Mouse (Mus musculus) heart, embryonic 15.5 days (tissue): ENCODE measurements around the gene Atp8b2. TPM values are rescaled to one million over a fixed set of nuclear protein-coding genes. Genes with fewer than 3 reads are reported as not detected.

Experiments
- ATAC-seq: fragments of 200-750 bp; cut with Nextera tagmentation; replicated peaks from 2 replicates; pipeline ENCODE4 v1.8.0; 2017; ENCODE audit warnings: low read depth, moderate TSS enrichment; ENCODE audit not compliant: insufficient number of reproducible peaks, insufficient read depth, low FRiP score
- H3K27ac ChIP-seq: fragments of 300-500 bp; sonication (generic); 2 replicates; pipeline ENCODE4 v1.5.1; 2015; ENCODE audit warnings: mild to moderate bottlenecking, inconsistent platforms
- H3K27me3 ChIP-seq: fragments of 300-500 bp; sonication (generic); 2 replicates; pipeline ENCODE4 v1.6.1; 2015; ENCODE audit warnings: inconsistent platforms
- H3K36me3 ChIP-seq: fragments of 300-500 bp; sonication (generic); 2 replicates; pipeline ENCODE4 v1.6.1; 2015; ENCODE audit warnings: mild to moderate bottlenecking, inconsistent platforms
- H3K4me1 ChIP-seq: fragments of 300-500 bp; sonication (generic); replicated peaks from 2 replicates; pipeline ENCODE4 v1.6.1; 2015; ENCODE audit warnings: inconsistent platforms
- H3K4me2 ChIP-seq: fragments of 300-500 bp; sonication (generic); 2 replicates; pipeline ENCODE4 v1.6.1; 2015; ENCODE audit warnings: inconsistent platforms, mild to moderate bottlenecking, moderate library complexity
- H3K4me3 ChIP-seq: fragments of 300-500 bp; sonication (generic); 2 replicates; pipeline ENCODE4 v1.5.1; 2015; ENCODE audit warnings: mild to moderate bottlenecking, inconsistent platforms
- H3K9ac ChIP-seq: fragments of 300-500 bp; sonication (generic); 2 replicates; pipeline ENCODE4 v1.6.1; 2015; ENCODE audit warnings: mild to moderate bottlenecking, inconsistent platforms
- H3K9me3 ChIP-seq: fragments of 300-500 bp; sonication (generic); replicated peaks from 2 replicates; pipeline ENCODE4 v1.6.1; 2016; ENCODE audit warnings: inconsistent platforms
- WGBS: fragments of 180-500 bp; shearing (Covaris S2); methylation state at CpG from one replicate; pipeline ENCODE4 v1.1.7; 2015; ENCODE audit warnings: mixed read lengths; 5-methylcytosine and 5-hydroxymethylcytosine counted together
- microRNA-seq: library from miRNA; unstranded; fragments of <30 nt; microRNA quantifications from one replicate; pipeline ENCODE4, GENCODE M21; 2016
- polyA plus RNA-seq: library from polyadenylated mRNA; unstranded; fragments of >200 nt; fragmentation: Nextera tagmentation; extraction: Ambion mirVana; gene quantifications from 2 replicates; pipeline ENCODE4 v1.2.1, GENCODE M21; 2015

Atp8b2 gene
- polyA plus RNA-seq, 1 experiment from 2014 or later, result 9.9 TPM

DNA sequence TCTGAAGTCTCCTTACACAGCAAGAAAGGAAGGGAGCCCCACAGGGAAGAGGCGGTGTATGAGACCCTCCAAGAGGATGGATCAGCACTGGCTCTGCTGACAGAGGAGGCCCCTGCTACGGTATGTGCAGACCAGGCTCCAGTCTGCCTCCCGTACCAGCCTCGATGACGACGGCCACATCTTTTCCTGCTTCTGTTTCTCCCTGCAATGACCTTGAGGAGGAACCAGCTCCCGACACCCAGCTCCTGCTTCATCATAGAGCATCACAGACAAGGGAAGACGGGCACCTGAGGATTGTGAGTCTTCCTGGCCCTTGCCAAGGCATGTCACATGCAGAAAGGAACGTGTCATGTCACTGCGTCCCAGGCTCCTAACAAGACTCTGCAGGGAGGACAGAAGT lies 65.3 kb downstream of the Atp8b2 start:
- Histone ChIP-seq H3K9ac (no peak overlapping the region), H3K36me3 (no peaks in the 10 kb centered on the region), H3K4me2 (no peak overlapping the region), H3K4me3 (no peak overlapping the region), H3K4me1 (peaks cover 13% of the 10 kb centered on the region), H3K9me3 (no peaks in the 10 kb centered on the region), H3K27me3 (peaks cover 9% of the 10 kb centered on the region; the same call in 1 of the 2 replicates), H3K27ac (no peak overlapping the region)
- 64% methylated on average over 10 of the region's 10 CpGs for WGBS
- no peak for ATAC-seq

DNA sequence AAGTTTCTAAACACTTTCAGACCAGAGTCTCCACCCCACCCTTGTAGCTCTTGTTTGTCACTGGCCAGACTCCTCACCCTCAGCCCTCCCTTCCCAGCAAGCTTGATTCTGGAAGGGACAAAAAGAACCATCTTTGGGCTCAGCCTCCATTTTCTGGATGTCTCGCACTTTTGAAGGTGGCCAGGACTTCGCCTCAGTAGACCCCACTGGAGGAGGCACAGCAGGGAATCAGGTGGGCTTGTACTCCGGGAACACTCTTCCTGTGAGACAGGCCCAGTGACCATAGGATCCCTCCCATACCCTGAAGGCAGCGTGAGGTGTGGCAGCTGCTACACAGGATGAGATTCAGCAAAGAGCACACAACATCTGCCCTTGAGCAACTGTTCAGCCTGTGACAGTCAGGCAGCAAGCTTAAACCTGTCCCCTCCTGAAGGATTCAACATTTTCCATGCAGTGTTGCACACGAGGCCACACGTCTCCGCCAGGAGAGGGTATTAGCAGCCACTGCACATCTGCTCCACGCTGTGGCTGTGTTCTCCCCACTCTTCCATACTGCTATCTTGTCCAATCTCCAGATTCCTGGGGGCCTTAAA lies 66.0 kb downstream of the Atp8b2 start:
- Histone ChIP-seq H3K36me3 (no peaks in the 10 kb centered on the region), H3K27ac (no peak overlapping the region), H3K9ac (no peak overlapping the region), H3K9me3 (no peaks in the 10 kb centered on the region), H3K27me3 (peaks cover 9% of the 10 kb centered on the region; the same call in 1 of the 2 replicates), H3K4me3 (no peak overlapping the region), H3K4me1 (peaks cover 11% of the 10 kb centered on the region), H3K4me2 (no peak overlapping the region)
- no peak for ATAC-seq
- WGBS, result 79% methylated on average over 8 of the region's 8 CpGs

- ATAC-seq, result no peak
- H3K4me3 ChIP-seq, result no peak overlapping the region
- peaks cover 4% of the 10 kb centered on the region for H3K4me1 ChIP-seq
- H3K4me2 ChIP-seq, result no peak overlapping the region
- no peak overlapping the region for H3K9ac ChIP-seq
- H3K27ac ChIP-seq, result no peak overlapping the region
- H3K9me3 ChIP-seq, result no peaks in the 10 kb centered on the region
- WGBS, result 35% methylated on average over 5 of the region's 5 CpGs
- no peaks in the 10 kb centered on the region for H3K36me3 ChIP-seq
- peaks cover 9% of the 10 kb centered on the region; the same call in 1 of the 2 replicates for H3K27me3 ChIP-seq
Observed at GRCm38 (mm10) chr3:89896571-89896970, 66.7 kb downstream of the Atp8b2 start.

DNA sequence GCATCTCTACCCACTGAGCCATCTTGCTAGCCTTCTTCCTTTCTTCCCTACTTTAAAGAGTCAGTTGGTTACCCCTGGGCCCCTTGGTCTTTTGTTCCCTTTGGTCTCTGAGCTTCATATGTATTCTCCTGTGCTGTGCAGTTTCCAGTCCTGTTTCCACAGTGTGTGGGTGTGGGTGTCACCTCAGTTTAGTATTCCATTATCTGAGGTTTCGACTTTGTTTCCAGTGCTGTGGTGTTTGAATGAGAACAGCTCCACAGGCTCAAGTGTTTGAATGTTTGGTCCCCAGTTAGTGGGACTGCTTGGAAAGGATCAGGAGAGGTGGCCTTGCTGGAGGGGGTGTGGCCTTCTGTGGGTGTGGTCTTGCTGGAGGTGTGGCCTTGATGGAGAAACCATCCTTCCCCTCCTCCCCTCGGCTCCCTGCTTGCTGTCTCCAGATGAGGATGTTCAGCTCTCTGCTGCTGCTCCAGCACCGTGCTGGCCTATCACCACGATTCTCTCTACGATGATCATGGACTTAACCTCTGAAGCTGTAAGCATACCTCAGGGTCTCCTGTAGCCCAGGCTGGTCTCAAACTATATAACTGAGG lies 70.7 kb downstream of the Atp8b2 start:
- Histone ChIP-seq H3K4me2 (no peak overlapping the region), H3K36me3 (no peaks in the 10 kb centered on the region), H3K4me3 (no peak overlapping the region), H3K27me3 (peaks cover 9% of the 10 kb centered on the region; the same call in 1 of the 2 replicates), H3K27ac (no peak overlapping the region), H3K4me1 (no peaks in the 10 kb centered on the region), H3K9ac (no peak overlapping the region), H3K9me3 (no peaks in the 10 kb centered on the region)
- ATAC-seq, result no peak
- WGBS, result 77% methylated on average over 5 of the region's 5 CpGs

GRCm38 (mm10) chr3:89891696-89892095 lies 71.6 kb downstream of the Atp8b2 start:
- no peak overlapping the region for H3K27ac ChIP-seq
- no peak for ATAC-seq
- no peaks in the 10 kb centered on the region for H3K9me3 ChIP-seq
- no peak overlapping the region for H3K4me3 ChIP-seq
- H3K4me2 ChIP-seq, result no peak overlapping the region
- H3K9ac ChIP-seq, result no peak overlapping the region
- no peaks in the 10 kb centered on the region for H3K36me3 ChIP-seq
- no peaks in the 10 kb centered on the region for H3K4me1 ChIP-seq
- peaks cover 2% of the 10 kb centered on the region; the same call in 1 of the 2 replicates for H3K27me3 ChIP-seq

DNA sequence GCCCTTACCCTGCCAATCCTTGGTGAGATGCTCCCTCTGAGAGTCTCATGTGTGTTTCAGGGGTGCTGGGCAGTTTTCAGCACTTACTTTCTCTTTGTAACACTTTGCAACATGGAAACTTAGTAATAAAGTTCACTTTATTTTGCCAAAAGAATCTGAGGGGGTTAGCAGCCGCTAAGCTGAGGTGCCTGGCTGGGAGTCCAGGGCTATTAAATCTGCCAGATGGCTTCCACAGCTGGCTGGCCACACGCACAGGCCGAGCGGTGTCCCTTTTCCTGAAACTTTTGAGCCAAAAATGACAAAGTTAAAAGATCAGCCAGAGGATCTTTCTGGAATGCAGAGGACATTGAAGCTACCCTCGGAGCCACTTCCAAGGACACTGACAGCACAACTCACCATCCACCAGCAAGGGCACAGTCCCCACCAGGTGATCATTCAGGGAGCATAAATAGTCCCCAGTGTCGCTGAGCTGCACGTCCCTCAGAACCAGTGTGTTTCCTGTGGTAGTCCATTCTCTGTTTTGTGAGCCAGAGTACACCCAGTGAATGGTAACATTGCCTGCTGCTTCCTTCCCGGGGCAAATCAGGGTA lies 73.4 kb downstream of the Atp8b2 start:
- Histone ChIP-seq H3K4me3 (no peak overlapping the region), H3K9ac (no peak overlapping the region), H3K4me1 (no peaks in the 10 kb centered on the region), H3K27me3 (no peaks in the 10 kb centered on the region), H3K4me2 (no peak overlapping the region), H3K9me3 (no peaks in the 10 kb centered on the region), H3K36me3 (no peaks in the 10 kb centered on the region), H3K27ac (no peak overlapping the region)
- WGBS, result 62% methylated on average over 8 of the region's 8 CpGs
- ATAC-seq, result no peak

Small RNAs within 50 kb of the gene (microRNA-seq; reads per million reads assigned to microRNA genes)
- gene Mir7669, result 0.84 reads per million

Other genes starting within 250 kb of the Atp8b2 start
- gene Adar, start 248.5 kb downstream of the Atp8b2 start, polyA plus RNA-seq, result 6.1 and 9.3 TPM in 2 replicates
- gene Chrnb2, start 198.9 kb downstream of the Atp8b2 start, polyA plus RNA-seq, result 0.18 and 0.47 TPM in 2 replicates
- gene Ube2q1, start 189.9 kb downstream of the Atp8b2 start, polyA plus RNA-seq, result 6.8 and 8.4 TPM in 2 replicates
- gene She, start 132.1 kb downstream of the Atp8b2 start, polyA plus RNA-seq, result 6.0 and 6.4 TPM in 2 replicates
- gene Il6ra, start 50.3 kb downstream of the Atp8b2 start, polyA plus RNA-seq, result 1.1 and 1.7 TPM in 2 replicates
- gene Hax1, start 35.3 kb upstream of the Atp8b2 start, polyA plus RNA-seq, result 78.8 and 85.8 TPM in 2 replicates
- 129 and 134 TPM in 2 replicates for gene 4933434E20Rik, start 88.1 kb upstream of the Atp8b2 start, polyA plus RNA-seq
- 120 and 126 TPM in 2 replicates for gene Ubap2l, start 89.1 kb upstream of the Atp8b2 start, polyA plus RNA-seq
- 239 and 307 TPM in 2 replicates for gene Tpm3, start 109.1 kb upstream of the Atp8b2 start, polyA plus RNA-seq
- 0.20 and 0.25 TPM in 2 replicates for gene Nup210l, start 140.6 kb upstream of the Atp8b2 start, polyA plus RNA-seq